Mouse (Mus musculus) ES-E14 (cell line): ENCODE data around the gene C1qb.

Source experiments
- MAFK ChIP-seq: IDR thresholded peaks from 2 replicates; pipeline ENCODE4 v1.6.1; 2014; ENCODE audit warnings: mild to moderate bottlenecking, low read depth, low read length, inconsistent platforms; ENCODE audit not compliant: insufficient read depth
- ZC3H11A ChIP-seq: IDR thresholded peaks from 2 replicates; pipeline ENCODE4 v1.6.1; 2012; ENCODE audit warnings: low read depth, mild to moderate bottlenecking, inconsistent platforms, low read length, borderline replicate concordance
- ZNF384 ChIP-seq: IDR thresholded peaks from 2 replicates; pipeline ENCODE4 v1.6.1; 2012; ENCODE audit warnings: low read depth, low read length, inconsistent platforms

- no peak for TF ChIP-seq MAFK
- no peak for TF ChIP-seq ZC3H11A
- no peak for TF ChIP-seq ZNF384
Observed at GRCm38 (mm10) chr4:136878171-136878570, 7.8 kb downstream of the C1qb start.
